Mouse (Mus musculus) urinary bladder, postnatal 14 days (tissue): Measurements from ENCODE around the gene Tmf1.

Source experiments
- DNase-seq: peaks from one replicate; pipeline ENCODE4 v3.0.0; 2021; ENCODE audit warnings: low spot score

Gene Tmf1

GRCm38 (mm10) chr6:97106106-97106505, 72.8 kb downstream of the Tmf1 start:
- DNase-seq: no peak

GRCm38 (mm10) chr6:97104264-97104852, 74.6 kb downstream of the Tmf1 start:
- no peak for DNase-seq
